Mouse (Mus musculus): Measurements from ENCODE around the gene Tmem204. TPM values are rescaled to one million over a fixed set of nuclear protein-coding genes. Genes with fewer than 3 reads are reported as not detected.

Gene Tmem204
- polyA plus RNA-seq, 1 experiment from 2014 or later: 23.7 TPM

DNA sequence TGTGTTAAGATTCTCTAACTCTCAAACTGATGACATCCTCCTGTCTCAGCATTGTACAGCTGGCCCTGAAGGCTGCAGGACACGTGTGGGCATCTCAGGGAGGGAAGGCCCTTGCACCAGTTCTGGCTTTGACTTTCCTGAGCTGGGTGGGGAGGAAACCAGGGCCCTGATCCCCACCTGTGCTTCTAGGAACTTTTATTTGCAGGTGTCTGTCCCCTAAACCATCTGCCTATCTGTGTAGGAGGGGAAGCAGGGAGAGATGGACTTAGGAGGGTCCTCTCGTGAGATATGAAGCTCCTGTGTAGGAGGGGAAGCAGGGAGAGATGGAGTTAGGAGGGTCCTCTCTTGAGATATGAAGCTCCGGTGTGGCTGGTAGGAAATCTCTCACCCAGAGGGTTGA lies 504 bp downstream of the Tmem204 start:
- Histone ChIP-seq H3K9ac (no peak overlapping the region), H3K36me3 (no peaks in the 10 kb centered on the region), H3K27me3 (replicated peaks) (no peaks in the 10 kb centered on the region), H3K4me3 (replicated peaks) (no peak overlapping the region), H3K27ac (peak overlapping the region; percentile 97), H3K4me2 (peak overlapping the region; percentile 24), H3K4me1 (peaks cover 48% of the 10 kb centered on the region), H3K9me3 (no peaks in the 10 kb centered on the region)
- no peak for ATAC-seq (ENCODE audit: insufficient read depth, low FRiP score, low read depth)
- 47% methylated on average over 3 of the region's 3 CpGs for WGBS

DNA sequence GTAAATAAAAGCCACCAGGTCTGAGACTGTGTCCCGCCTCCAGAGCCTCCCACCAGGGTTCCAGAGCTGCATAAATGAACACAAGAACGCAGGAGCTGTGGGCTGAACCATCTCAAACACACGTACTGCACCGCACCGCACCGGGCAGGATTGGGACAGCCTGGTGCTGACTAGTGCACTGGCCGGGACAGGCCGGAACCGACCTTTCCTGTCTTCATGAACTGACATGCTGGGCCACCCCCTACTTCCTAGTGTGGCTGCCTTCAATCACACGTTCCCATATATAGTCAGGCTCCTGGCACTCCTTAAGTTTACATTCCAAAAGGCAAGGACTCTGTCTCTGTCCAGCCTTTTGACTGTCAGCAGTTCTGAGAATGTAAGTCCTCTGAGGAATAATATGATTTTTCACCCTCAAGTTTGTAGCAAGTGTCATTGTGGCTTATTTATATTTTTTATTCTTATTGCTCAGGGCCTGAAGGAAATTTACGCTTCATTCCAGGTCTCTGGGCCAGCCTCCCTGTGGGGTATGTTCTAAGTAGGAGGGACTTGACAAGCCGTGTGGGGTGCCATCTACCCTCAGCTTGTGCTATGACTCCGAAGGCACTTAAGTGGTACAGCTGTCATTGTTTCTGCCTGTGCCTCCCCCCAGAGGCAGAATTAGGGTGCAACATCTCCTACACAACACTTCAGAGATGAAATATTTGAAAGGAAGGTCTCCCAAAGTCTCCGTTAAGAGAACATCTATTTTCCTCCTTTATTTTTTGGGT lies 1.1 kb downstream of the Tmem204 start:
- Histone ChIP-seq H3K27me3 (replicated peaks) (no peaks in the 10 kb centered on the region), H3K4me2 (peak overlapping the region; percentile 11; the same call in 1 of the 2 replicates), H3K36me3 (no peaks in the 10 kb centered on the region), H3K4me1 (peaks cover 52% of the 10 kb centered on the region), H3K4me3 (replicated peaks) (no peak overlapping the region), H3K9me3 (no peaks in the 10 kb centered on the region), H3K27ac (peak overlapping the region; percentile 97), H3K9ac (no peak overlapping the region)
- 28% methylated on average over 14 of the region's 14 CpGs for WGBS
- ATAC-seq (ENCODE audit: insufficient read depth, low FRiP score, low read depth): peak; percentile 23; the same call in 1 of the 2 replicates

DNA sequence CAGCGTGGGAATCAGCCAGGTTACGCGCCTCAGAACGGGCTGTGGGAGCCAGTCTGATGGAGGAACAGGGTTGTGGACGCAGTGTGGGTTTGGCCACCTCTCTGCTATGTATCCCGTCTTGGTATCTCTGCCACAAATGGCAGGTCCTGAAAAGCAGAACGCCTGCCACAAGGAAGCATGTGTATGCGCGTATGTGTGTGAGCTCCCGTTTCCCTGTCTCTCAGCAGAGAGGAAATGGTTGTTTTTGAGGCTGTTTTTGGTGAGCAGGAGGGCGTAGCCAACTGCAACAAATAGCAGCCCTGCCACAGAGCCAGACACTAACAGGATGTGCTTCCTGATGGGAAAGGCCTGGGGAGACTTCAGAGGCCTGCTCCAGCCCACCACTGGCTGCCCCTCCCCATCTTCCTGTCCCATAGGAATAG lies 2.4 kb downstream of the Tmem204 start:
- WGBS: 61% methylated on average over 11 of the region's 11 CpGs
- no peaks in the 10 kb centered on the region for H3K9me3 ChIP-seq
- 0 out of 2 replicates have a peak overlapping the region, but pooled peaks have one; percentile 22 for H3K9ac ChIP-seq
- ATAC-seq (ENCODE audit: insufficient read depth, low FRiP score, low read depth): no peak; the same call in 1 of the 2 replicates
- H3K27ac ChIP-seq: peak overlapping the region; percentile 97
- H3K4me2 ChIP-seq: peak overlapping the region; percentile 47
- peak overlapping the region; percentile 35 for H3K4me3 ChIP-seq (replicated peaks)
- H3K36me3 ChIP-seq: no peaks in the 10 kb centered on the region
- no peaks in the 10 kb centered on the region for H3K27me3 ChIP-seq (replicated peaks)
- H3K4me1 ChIP-seq: peaks cover 52% of the 10 kb centered on the region

DNA sequence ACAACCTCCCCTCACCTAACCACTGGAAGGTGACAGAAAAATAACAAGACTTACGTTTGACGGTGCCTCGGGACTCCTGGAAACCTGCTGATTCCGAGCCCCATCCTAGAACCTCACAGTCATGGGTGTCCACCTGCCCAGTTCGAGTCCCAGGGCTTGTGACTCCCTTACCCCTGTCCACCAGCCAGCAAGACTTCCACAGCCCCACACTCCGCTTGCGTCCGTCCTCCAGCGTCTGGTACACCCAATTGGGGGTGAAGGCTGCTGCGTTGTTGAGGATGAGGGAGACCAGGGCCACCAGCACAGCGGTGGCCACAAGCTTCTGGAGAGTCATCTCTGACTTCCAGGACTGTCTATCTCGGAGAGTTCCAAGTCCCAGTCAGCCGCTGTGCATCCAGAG lies 3.2 kb downstream of the Tmem204 start:
- 86% methylated on average over 13 of the region's 13 CpGs for WGBS
- peak overlapping the region; percentile 47 for H3K4me2 ChIP-seq
- peaks cover 50% of the 10 kb centered on the region for H3K4me1 ChIP-seq
- H3K27ac ChIP-seq: peak overlapping the region; percentile 97
- H3K9me3 ChIP-seq: no peaks in the 10 kb centered on the region
- no peak for ATAC-seq (ENCODE audit: insufficient read depth, low FRiP score, low read depth)
- peak overlapping the region; percentile 35 for H3K4me3 ChIP-seq (replicated peaks)
- no peaks in the 10 kb centered on the region for H3K27me3 ChIP-seq (replicated peaks)
- peak overlapping the region; percentile 22 for H3K9ac ChIP-seq
- H3K36me3 ChIP-seq: no peaks in the 10 kb centered on the region

DNA sequence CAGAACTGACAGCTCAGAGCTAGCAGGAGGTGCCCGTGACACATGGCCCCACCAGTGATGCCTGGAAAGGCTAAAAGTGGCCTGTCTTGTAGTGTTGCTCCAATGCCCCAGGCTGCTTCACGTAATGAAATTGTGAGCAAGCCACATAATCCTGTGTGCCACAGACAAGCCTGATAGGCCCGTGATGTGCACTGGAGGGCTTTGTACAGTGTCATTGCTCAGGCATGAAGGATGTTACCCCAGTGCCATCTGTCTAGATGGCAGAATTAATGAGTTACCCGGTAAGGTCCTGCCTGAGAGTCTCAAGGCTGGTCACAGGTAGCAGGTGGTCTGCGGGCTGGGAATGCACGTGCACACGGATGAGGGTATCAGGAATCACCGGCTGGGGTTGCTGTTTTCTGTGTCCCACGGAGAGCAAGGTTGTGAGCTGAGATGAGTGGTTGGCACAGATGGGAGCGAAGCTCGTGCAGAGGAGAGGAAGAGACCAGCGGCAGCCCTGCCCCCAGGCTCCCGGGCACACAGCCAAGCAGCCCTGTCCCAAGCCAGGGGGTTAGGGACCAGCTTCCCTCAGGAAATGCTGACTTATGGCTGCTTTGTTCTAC lies 5.5 kb downstream of the Tmem204 start:
- no peak; the same call in 1 of the 2 replicates for ATAC-seq (ENCODE audit: insufficient read depth, low FRiP score, low read depth)
- peak overlapping the region; percentile 47 for H3K4me2 ChIP-seq
- peaks cover 30% of the 10 kb centered on the region for H3K4me1 ChIP-seq
- WGBS: 59% methylated on average over 13 of the region's 13 CpGs
- no peaks in the 10 kb centered on the region for H3K27me3 ChIP-seq (replicated peaks)
- no peaks in the 10 kb centered on the region for H3K9me3 ChIP-seq
- H3K4me3 ChIP-seq (replicated peaks): peak overlapping the region; percentile 35; the same call in 1 of the 2 replicates
- no peaks in the 10 kb centered on the region for H3K36me3 ChIP-seq
- no peak overlapping the region for H3K9ac ChIP-seq
- H3K27ac ChIP-seq: peak overlapping the region; percentile 97

DNA sequence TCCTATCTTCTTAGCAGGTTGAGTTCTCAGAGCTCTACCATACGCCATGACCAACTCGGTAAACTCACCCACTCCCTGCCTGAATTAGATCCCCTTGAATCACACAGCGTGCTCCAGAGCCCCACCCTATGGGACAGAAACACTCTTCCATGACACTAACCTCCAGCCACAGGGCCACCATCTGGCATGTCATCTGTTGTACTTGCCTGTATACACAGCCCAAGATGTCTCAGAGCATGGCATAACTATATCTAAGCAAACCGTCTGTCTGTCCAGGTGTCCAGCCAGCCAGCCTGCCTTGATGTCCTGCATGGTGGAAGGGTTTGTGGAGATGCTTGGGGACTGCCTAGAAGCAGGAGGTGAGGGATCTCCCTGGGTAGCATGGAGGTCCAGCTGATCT lies 6.5 kb downstream of the Tmem204 start:
- H3K36me3 ChIP-seq: no peaks in the 10 kb centered on the region

DNA sequence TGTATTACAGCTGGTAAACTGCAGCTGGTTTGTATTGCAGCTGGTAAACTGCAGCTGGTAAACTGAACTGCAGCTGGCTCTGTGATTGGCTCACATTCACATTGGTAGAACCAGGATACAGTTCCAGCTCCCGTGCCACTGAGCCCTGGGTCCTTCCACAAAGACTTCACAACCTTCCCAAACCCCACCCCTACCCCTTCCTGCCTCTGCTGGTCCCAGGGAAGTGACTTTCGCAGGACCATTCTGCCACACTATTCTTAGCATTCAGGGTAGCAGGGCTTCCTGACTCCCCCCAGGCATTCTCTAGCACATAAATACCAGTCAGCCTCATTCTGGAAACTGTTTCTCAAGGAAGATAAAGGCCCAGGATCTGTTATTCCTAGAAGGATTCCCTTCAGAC lies 14.7 kb downstream of the Tmem204 start:
- H3K9me3 ChIP-seq: no peaks in the 10 kb centered on the region
- H3K27me3 ChIP-seq (replicated peaks): no peaks in the 10 kb centered on the region
- WGBS: 53% methylated on average over 2 of the region's 2 CpGs
- peaks cover 4% of the 10 kb centered on the region; the same call in 1 of the 2 replicates for H3K36me3 ChIP-seq
- no peak overlapping the region for H3K4me2 ChIP-seq
- H3K27ac ChIP-seq: peak overlapping the region; percentile 42; the same call in 1 of the 2 replicates
- no peaks in the 10 kb centered on the region for H3K4me1 ChIP-seq
- H3K9ac ChIP-seq: no peak overlapping the region
- H3K4me3 ChIP-seq (replicated peaks): no peak overlapping the region
- ATAC-seq (ENCODE audit: insufficient read depth, low FRiP score, low read depth): no peak

More for the DNA sequence above, 6.5 kb downstream of the Tmem204 start:
- H3K27ac ChIP-seq: no peak overlapping the region
- H3K9ac ChIP-seq: no peak overlapping the region
- H3K4me3 ChIP-seq (replicated peaks): no peak overlapping the region
- no peaks in the 10 kb centered on the region for H3K27me3 ChIP-seq (replicated peaks)
- peaks cover 22% of the 10 kb centered on the region for H3K4me1 ChIP-seq
- WGBS: 88% methylated on average over 4 of the region's 4 CpGs
- 0 out of 2 replicates have a peak overlapping the region, but pooled peaks have one; percentile 47 for H3K4me2 ChIP-seq
- H3K9me3 ChIP-seq: no peaks in the 10 kb centered on the region
- ATAC-seq (ENCODE audit: insufficient read depth, low FRiP score, low read depth): no peak

DNA sequence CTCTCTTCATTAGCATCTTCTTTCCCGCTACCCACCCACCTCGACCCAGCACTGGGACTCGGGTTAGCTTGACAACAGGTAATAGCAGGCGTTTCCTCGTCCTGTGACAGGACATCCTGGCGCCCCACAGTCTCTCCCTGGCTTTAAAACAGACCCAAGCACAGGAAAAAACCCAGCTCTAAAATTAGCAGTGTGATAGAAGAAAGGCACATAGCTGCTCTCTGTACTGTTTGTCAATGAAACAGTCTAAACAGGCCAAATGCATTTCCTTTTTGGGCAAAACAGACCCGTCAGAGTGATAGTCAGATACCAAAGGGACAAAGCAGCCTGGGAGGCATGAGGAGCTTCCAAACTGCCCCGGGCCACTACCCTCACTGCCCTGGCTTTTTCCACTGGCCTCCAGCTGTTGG lies 15.9 kb downstream of the Tmem204 start:
- Histone ChIP-seq H3K4me1 (no peaks in the 10 kb centered on the region), H3K27me3 (replicated peaks) (no peaks in the 10 kb centered on the region), H3K36me3 (peaks cover 8% of the 10 kb centered on the region; the same call in 1 of the 2 replicates), H3K9ac (no peak overlapping the region), H3K4me2 (no peak overlapping the region), H3K4me3 (replicated peaks) (no peak overlapping the region), H3K9me3 (no peaks in the 10 kb centered on the region), H3K27ac (peak overlapping the region; percentile 42; the same call in 1 of the 2 replicates)
- ATAC-seq (ENCODE audit: insufficient read depth, low FRiP score, low read depth): no peak
- WGBS: 59% methylated on average over 8 of the region's 8 CpGs

DNA sequence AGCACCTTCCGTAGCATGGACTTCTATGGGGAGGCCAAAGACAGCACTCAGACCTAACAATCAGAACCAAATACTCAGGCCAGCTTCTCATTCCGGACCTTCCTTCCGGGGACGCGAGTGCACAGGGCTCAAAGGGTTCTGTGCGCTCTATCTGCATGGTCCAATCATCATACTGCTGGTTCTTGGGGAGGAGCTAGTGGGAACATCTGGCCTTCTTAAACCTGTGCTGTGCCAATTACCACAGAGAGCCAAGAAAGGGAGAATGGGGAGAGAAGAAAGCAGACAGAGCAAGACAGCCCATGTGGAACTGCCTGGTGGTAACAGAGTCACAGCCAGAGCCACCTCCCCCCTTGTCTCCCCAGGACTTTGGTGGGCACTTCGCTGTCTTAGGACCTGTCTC lies 16.8 kb downstream of the Tmem204 start:
- 87% methylated on average over 7 of the region's 7 CpGs for WGBS
- H3K9ac ChIP-seq: no peak overlapping the region
- H3K4me1 ChIP-seq: no peaks in the 10 kb centered on the region
- no peaks in the 10 kb centered on the region for H3K27me3 ChIP-seq (replicated peaks)
- H3K36me3 ChIP-seq: peaks cover 14% of the 10 kb centered on the region; the same call in 1 of the 2 replicates
- H3K27ac ChIP-seq: no peak overlapping the region
- no peak overlapping the region for H3K4me2 ChIP-seq
- H3K9me3 ChIP-seq: no peaks in the 10 kb centered on the region
- no peak for ATAC-seq (ENCODE audit: insufficient read depth, low FRiP score, low read depth)
- no peak overlapping the region for H3K4me3 ChIP-seq (replicated peaks)

DNA sequence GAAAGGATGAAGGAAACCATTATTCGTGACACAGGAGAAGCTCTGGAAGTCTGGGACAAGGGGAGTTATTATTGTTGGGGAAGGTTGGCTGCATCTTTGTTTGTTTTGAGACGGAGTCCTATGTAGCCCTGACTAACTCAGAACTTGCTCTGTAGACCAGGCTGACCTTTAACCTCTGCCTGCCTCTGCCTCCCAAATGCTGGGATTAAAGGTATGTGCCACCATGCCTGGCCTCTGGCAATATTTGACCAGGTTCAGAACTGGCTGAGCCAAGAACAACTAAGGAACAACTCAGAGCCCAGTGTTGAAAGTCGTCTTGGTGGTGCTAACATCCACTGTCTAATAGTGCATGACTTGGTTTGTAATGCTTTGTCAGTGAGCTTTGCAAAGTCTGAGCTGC lies 18.2 kb downstream of the Tmem204 start:
- no peak overlapping the region for H3K27ac ChIP-seq
- no peaks in the 10 kb centered on the region for H3K9me3 ChIP-seq
- H3K4me3 ChIP-seq (replicated peaks): no peak overlapping the region
- no peak overlapping the region for H3K4me2 ChIP-seq
- H3K36me3 ChIP-seq: peaks cover 17% of the 10 kb centered on the region; the same call in 1 of the 2 replicates
- WGBS: 87% methylated on average over 3 of the region's 3 CpGs
- no peak for ATAC-seq (ENCODE audit: insufficient read depth, low FRiP score, low read depth)
- no peaks in the 10 kb centered on the region for H3K4me1 ChIP-seq
- H3K9ac ChIP-seq: no peak overlapping the region
- no peaks in the 10 kb centered on the region for H3K27me3 ChIP-seq (replicated peaks)

DNA sequence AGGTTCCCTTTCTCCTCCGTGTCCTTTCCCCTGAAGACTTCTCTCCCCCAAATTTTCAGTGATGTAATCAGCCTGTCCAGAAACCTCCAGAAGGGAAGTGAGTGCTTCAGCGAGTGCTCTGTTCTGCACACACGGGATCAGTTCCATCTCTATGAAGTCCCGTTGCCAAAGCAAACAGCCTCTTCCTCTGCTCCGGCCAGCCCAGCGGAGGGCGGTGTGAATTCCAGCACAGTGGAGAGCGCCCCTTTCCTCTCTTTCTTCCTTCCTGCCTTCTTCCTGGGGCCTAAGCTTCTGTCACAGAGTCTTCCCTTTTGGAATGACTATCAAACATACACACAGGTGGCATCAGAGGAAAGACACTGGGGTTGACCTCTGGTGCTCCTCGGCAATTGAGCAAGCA lies 19.0 kb downstream of the Tmem204 start:
- WGBS: 63% methylated on average over 9 of the region's 9 CpGs
- H3K4me3 ChIP-seq (replicated peaks): no peak overlapping the region
- H3K9me3 ChIP-seq: no peaks in the 10 kb centered on the region
- H3K9ac ChIP-seq: no peak overlapping the region
- H3K4me2 ChIP-seq: no peak overlapping the region
- H3K27me3 ChIP-seq (replicated peaks): no peaks in the 10 kb centered on the region
- no peak overlapping the region for H3K27ac ChIP-seq
- H3K4me1 ChIP-seq: no peaks in the 10 kb centered on the region
- peak; percentile 35; the same call in 1 of the 2 replicates for ATAC-seq (ENCODE audit: insufficient read depth, low FRiP score, low read depth)
- H3K36me3 ChIP-seq: peaks cover 17% of the 10 kb centered on the region; the same call in 1 of the 2 replicates

DNA sequence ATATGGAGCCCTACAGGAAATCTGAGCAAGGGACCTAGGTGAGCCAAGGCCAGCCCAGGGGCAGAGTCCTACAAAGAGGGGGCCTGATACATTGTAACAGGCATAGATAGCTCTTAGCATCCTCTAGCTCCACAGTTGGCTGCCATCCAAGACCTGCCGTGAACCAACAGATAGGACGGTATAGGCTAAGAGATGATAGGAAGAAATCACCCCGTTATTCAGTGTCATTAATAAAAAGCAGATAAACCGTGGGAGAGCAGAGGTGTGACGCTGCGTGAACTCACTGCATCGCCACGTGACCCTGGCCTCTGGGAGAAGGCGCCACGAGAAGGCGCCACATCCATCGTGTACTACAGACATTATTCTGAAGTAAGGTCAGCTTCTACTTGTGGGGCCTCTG lies 19.5 kb downstream of the Tmem204 start:
- no peak overlapping the region for H3K4me3 ChIP-seq (replicated peaks)
- no peaks in the 10 kb centered on the region for H3K9me3 ChIP-seq
- H3K27ac ChIP-seq: no peak overlapping the region
- H3K4me2 ChIP-seq: no peak overlapping the region
- no peaks in the 10 kb centered on the region for H3K27me3 ChIP-seq (replicated peaks)
- no peak overlapping the region for H3K9ac ChIP-seq
- H3K4me1 ChIP-seq: no peaks in the 10 kb centered on the region
- WGBS: 75% methylated on average over 12 of the region's 12 CpGs
- H3K36me3 ChIP-seq: peaks cover 19% of the 10 kb centered on the region; the same call in 1 of the 2 replicates
- no peak for ATAC-seq (ENCODE audit: insufficient read depth, low FRiP score, low read depth)

Data from stomach, embryonic 15.5 days (tissue).